Mouse (Mus musculus) thymus, postnatal 36 days (tissue): Measurements from ENCODE around the gene Gimap1.
A peak's percentile ranks its signal among the peaks of the same experiment; 100 is the strongest.

Experiments
- DNase-seq, 2 experiments: peaks; one replicate each; pipeline ENCODE4 v3.0.0; 2022; ENCODE audit warnings: mixed read lengths in 2 of 2

Gimap1 gene

DNA sequence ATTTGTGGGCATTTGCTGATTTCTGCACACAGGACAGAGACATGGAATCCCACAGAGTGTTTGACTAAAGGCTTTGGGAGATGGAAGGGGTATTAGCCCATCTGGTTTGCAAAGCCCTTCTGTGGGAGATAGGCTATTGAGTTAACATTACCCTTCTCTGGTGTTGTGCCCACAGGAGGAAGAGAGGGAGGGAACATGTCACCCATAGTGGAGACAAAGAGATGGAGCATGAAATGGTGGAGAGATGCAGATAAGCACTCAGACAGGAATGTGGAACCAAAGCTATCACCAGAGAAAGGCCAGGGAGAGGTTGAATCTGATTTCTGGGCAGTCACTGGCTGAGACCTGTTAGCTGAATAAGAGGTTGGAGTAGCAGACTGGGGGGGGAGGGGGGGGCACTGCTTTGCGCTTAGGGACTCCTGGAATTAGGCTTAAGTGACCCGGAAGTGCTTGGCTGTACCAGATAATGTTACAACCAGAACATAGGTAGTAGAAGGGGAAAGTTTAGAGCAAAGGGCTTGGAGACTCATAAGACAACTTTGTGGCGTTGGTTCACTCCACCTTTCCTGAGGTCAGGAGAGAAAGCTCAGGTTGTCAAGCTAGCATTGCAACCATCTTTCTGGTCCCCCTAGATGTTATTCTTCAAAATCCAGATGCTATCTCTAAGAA lies 1.8 kb downstream of the Gimap1 start:
- peak in 1 of 2 experiments; percentile 31 for DNase-seq

DNA sequence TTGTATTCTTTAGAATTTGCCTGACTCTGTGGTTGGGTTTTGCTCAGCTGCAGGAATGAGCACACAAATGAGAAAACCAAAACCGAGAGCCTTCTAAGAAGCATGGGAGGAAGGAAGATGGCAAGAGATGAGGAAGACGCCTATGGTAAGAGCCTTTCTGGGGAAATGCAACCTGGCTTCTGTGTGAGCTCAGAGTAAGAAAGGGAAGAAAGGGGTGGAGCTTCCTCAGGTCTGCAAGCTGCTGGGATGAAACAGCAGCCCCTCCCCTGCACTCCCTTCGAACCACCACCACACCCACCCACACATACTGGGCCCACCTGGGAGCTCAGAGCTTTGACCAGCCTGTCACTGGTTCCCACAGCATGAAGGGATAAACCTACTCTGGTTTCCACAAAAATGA lies 2.4 kb downstream of the Gimap1 start:
- peak; percentile 52 to 73 for DNase-seq

DNA sequence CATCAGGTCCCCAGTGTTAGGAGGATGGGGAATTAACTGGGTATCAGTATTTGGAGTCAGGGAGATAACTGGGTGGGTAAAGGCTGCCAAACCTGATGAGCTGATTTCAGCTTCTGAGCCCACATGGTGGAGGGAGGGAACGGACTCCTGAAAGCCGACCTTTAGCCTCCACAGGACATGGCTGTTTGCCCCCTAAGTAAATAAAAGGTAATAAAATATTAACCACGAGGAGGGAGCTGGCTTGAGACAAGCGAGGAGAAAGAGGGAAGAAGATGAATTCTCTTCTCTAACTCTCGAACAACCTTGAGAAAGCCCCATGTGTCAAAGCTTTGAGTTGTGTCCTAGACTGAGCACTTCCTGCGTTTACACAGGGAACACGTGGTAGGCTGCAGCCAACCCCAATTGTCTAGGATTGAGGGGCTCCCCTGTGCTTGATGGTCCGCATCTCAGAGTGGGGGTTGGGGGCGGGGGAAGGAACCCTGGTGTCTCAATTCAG lies 2.9 kb downstream of the Gimap1 start:
- DNase-seq, result peak in 1 of 2 experiments; percentile 50

DNA sequence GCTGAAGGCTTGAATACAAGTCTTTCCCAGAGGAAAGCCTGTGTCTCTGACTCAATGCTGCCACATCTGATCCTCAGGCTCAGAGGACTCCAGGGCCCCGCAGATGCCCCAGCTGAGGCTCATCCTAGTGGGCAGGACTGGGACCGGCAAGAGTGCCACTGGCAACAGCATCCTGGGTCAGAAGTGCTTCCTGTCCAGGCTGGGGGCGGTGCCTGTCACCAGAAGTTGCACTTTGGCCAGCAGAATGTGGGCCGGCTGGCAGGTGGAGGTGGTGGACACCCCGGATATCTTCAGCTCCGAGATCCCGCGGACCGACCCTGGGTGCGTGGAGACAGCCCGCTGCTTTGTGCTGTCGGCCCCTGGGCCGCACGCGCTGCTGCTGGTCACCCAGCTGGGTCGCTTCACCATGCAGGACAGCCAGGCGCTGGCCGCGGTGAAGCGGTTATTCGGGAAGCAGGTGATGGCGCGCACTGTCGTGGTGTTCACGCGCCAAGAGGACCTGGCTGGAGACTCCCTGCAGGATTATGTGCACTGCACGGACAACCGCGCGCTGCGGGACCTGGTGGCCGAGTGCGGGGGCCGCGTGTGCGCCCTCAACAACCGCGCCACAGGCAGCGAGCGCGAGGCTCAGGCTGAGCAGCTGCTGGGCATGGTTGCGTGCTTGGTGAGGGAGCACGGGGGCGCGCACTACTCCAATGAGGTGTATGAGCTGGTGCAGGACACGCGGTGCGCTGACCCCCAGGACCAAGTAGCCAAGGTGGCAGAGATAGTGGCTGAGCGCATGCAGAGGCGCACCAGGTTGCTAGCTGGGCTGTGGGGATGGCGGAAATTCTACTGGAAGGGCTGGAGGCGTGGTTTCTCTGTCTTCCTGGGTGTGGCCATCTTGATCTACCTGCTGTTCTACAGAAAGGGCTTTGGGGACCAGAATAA lies 3.8 kb downstream of the Gimap1 start:
- DNase-seq, result peak in 1 of 2 experiments; percentile 43

DNA sequence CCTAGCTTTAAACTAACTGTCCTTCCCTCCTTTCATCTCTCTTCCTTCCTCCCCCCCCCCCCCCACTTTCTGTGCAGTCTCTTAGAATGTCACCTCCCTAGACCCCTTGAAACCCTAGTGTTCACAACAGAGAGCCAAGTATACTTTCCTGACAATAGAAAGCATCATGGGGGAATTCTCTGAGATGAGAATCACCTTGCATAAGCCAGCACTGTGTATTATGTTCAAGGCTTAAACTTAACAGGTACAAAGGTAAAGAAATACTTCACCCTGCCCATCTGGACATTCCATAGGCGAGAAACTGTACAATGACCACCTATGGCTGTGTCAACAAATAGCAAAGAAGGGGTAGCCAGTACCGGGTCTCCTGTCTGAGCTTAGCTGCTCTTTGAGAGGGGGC lies 6.6 kb downstream of the Gimap1 start:
- DNase-seq, result no peak

DNA sequence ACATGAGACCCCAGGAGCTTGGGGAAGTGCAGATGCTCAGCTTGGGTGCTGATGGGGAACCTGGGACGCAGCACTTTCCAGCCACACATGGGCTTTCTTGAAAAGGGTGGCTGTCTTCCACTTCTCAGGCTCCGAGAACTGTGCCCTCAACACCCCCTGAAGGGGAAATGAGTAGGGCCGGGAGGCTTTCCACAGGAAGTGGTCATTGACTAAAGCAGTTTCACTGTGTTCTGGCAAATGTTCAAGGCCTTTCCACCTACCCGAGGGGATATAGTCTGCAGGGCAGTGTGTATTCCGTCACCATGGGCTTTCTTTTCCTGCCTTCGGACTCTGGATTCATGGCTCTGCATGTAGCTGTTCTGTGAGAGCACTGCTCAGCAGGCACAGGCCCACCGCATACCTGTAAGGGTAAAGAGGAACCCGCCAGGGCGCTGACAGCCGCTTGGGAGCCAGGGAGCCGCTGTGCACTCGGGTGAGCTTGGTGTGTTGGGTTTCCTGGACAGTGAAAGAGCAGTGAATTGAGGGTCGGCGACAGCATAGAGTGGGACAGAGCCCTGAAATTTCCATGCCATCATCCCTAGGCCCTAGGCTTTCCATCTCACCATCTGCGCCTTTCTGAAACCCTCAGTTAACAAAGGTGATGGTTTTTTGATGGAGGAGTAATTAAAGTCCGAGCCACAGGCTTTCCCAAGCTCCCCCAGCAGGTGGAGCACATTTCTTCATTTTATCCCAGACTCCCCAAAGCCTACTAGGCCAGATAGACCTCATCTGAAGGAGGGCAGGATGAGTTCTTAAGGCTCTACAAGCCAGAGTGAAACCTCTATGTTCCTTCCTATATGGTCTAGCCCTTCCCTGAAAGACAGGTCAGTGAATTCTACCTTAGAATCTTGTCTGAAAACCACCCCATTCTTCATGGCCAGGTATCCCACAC lies 7.4 kb downstream of the Gimap1 start, which contains the start of gene Gimap5:
TSS of gene Gimap5 (plus strand) at position 239 of the 931 bp plus-strand sequence.
- peak; percentile 66 to 75 for DNase-seq

DNA sequence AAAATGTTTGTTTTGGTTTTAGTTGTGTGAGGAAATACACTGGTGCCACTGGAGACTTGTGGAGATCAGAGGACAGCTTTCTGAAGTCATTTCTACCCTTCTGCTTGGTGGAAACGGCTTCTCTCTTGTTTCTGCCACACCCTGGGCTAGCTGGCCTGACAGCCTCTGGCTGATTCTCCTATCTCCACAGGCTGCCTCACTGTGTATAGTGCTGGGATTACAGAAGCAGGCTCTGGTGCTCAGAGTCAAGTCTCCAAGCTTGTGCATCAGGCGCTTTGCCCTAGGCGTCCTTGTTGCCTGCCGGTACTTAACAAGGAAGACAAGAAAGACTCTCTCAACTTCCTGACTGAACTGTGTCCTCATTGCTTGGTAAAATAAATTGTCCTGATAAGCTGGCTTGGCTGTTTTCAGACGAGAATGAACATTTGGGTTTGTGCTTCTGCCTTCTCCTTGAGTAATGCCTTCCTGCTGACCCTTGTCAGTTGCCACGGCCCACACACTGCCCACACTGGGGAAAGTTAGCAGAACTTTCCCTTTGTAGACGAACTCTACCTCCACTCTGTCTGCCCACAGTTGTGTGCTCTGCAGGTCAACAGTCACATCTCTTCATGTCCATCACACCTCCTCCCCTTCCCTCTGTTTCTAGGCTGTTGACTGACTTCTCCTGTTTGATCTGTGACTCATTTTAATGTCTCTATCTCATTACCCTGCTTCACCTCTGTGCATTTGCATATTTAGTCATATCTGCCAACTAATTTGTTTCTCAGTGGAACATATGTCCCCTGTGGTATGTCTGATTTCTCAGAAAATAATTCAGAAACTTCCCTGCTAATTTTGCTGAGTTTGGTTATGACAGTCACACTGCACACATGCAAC lies 8.5 kb downstream of the Gimap1 start:
- peak in 1 of 2 experiments; percentile 43 for DNase-seq

DNA sequence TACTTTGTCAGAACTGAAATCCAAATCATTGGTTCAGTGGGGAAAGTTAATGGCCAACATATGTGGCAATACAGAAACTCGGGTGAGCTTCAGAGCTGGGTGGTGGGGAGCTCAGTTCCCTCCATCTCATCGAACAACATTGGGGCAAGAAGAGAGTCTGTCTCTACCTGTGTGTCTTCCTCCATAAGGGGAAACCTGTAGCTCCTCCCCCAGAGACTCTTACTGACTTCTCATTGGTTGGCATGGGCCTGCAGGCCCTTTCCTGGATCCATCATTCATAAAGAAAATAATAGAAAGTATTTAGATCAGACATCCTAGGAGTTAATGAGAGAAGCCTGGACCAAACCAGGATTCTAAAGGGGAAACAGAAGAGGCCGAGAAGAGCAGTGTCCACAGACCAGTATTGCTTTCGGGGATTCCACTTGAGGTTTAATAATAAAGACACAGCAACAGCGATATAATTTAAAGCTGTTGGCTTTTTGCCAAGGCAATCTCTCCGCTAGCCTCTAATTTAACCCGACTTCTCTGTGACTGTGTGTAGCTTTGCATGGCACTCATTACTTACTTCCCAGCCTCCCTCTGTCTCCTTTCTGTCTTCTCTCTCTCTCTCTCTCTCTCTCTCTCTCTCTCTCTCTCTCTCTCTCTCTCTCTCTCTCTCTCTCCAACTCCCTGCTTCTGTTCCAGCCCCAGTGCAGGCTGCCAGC lies 24.9 kb downstream of the Gimap1 start:
- no peak for DNase-seq

DNA sequence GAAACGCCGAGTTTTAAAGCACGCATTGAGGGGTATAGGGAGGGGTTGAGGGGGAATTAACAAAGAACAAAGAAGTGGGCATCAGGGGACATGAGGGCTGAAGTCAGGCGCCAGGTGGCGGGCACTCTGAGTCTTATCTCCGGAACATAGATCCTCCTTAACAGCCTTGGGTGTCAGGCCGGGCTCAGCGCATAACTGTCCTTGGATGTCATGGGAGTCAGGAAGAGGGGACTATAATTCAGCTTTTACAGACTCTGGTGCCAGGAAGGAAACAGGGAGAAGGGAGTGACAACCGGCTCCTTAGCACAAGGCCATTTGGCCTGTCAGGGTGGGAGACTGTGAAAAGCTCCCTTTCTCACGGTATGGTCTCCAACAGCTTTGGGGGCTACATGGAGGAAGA lies 25.6 kb downstream of the Gimap1 start:
- DNase-seq, result no peak

DNA sequence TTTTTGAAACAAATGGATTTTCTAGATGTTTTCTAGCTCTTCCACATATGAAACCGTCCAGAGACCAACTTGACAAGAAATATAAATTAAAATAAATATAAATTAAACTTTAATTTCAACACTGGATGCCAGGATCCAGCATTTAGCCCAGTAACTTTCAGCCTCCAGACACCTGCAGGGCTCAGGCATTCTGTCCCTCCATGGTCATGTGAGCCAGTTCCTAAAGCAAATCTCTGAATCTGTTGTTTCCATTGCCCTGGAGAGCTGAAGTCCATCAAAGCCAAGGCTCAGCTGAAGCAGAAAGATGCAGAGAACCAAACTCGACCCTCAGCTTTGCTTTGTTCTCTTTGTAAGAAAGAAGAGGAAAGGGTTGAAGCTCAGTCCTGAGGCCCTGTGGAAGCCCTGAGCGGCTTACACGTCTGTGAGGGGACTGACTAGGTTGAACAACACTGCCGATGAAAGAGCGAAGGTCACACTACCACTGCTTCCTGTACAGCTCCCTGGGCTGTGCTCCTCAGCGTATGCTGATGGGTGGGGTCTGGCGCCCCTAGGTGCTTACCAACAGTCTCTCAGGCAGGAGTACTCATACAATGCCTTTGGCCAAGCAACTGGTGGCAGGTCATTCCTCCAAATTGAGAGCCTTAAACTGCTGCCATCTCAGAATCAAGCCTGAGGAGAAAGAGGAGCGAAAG lies 29.5 kb downstream of the Gimap1 start:
- peak; percentile 73 to 85 for DNase-seq

DNA sequence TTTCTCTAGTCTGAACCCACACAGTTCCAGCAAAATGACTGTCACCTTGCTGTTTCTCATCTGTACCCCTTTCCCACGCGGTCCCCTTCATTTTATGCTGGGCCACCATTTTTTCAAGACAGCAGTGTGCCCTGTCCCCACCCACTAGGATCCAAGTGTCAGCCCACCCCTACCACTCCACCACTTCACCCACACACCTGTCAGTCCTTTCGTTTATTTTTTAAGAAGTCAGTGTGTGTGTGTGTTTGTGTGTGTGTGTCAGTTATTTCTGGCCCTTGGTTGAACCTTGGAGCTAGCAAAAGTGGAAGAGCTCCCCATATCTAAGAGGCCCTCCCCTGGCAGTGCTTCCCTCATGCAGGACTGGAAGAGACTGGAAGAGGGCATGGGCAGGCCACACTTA lies 30.1 kb downstream of the Gimap1 start:
- DNase-seq, result no peak

DNA sequence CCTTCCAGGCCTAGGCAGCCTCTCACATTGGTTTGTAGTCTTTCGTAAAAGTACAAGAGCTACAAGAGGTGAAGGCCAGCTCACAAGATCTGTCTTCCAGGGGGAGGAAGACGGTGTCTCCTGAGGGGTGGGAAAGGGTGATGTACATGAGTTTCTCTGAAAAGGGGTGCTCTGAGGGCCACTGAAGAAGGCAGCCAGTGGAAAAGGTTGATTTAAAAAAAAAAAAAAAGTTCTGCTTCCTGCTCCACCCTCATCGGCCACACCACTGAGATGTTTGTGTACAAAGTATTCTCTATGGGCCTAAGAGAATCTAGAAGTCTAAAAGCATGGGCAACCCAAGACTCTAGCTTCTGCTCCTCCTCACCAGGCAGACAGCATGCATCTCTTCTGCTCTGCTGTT lies 31.8 kb downstream of the Gimap1 start, which contains the start of gene Gimap3:
TSS of gene Gimap3 (minus strand) at position 156 of the 400 bp plus-strand sequence.
- peak in 1 of 2 experiments; percentile 18 for DNase-seq

DNA sequence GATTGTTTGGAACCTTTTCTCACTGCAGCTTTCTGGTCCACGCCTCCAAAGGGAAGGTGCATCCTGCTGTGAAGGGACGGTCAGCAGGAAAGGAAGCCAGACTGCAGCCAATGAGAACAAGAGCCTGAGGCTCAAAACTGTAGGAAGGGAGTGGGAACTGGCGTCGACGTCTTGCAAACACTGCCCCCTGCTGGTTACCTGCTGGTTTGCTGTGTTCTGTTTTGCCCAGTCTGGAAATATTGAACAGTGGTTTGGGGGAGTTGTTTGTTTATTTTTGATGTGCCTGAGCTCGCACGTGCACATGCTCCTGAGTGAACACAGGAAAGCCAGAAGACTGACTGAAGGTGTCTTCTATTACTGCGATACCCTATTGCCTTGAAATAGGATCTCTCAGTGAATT lies 33.2 kb downstream of the Gimap1 start:
- DNase-seq, result peak; percentile 81 to 86

DNA sequence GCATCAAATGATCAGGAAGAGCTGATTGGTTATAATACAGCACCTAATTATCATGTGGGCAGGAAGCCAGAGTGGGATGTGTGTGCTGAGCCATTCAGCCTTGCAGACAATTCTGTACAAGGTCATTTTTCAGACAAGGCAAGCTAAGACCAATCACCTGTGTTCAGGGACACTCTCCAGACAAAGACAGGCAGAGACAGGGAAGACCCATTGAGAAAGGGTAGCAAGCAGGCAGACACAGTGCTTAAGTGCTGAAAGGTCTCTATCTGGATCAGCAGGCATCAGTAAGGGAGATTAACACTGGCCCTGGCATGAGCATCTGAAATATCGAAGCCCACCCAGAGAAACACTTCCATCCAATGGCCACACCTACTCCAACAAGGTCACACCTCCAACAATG lies 45.6 kb downstream of the Gimap1 start:
- no peak for DNase-seq

DNA sequence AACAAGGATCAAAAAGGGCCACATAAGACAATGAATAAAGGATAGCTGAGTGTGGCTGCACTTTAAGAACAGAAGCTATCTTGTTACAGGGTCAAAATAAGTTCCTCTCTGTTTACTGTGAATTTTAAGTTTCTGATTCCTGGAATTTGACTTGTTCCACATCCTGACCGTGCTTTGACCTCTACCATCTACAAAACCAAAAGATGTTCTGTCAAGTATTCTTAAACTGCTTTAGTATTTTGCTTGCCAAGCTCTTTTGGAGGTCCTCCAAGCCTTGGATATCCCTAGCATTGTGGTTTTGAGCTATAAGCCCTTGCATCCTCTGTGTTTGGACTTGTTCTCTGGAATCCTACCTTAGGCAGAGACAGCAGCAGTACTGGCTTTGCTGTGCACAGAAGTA lies 46.3 kb downstream of the Gimap1 start:
- no peak for DNase-seq

DNA sequence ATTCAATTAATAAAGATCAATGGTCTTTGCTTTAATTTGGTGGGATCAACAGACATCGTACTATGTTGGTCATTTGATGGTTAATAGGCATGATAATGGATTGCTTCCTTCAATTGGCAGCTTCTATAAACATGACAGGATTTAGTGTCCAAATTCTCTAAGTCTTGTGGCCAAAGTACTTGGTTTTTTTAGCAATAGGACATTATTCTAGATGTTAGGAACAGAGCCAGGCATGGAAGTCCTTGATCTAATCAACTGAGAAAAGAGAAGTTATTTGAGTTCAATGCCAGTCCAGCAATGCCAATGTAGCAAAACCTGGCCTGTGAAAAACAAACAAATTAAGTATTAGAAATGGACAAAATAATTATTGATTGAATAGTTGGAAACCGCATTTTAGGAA lies 46.7 kb downstream of the Gimap1 start:
- no peak for DNase-seq

DNA sequence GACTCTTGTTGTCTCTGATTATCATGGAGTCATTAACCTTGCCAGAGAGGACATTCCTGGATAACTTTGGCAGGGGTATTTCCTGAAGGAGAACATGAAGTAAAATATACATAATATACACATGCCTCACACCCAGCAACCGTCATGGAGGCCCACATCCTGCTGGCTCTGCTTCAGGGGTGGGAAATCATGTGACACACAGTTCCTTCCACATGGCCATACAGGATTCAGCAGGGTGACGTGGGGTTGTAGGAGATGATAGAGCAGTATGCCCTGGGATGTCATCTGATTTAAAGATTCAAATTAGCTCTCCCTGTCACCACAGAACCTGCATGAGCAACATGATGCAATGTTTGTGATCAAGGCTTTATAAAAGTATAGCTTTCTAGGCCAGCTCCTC lies 49.0 kb downstream of the Gimap1 start:
- no peak for DNase-seq
